ENCODE assay signal across 14 mouse cellular contexts in the genomic region with DNA sequence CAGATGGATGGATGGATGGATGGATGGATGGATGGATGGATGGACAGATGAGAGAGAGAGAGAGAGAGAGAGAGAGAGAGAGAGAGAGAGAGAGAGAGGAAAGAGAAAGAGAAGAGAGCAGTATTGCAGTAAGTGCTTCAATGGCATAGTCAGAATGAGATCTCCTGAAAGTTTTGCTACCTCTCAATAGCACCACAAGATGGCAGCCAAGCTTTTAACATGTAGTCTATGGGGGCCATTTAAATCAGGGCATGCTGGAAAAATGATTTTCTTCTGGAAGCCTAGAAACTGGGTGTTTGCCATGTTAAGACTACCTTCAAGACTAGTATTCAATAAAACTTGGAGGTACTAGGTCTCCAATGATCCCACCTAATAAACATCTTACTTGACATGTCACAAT. TPM values are rescaled to one million over a fixed set of nuclear protein-coding genes. Genes with fewer than 3 reads are reported as not detected.
DNase-seq lines count a peak whose midpoint lies in the region; ATAC-seq and TF ChIP-seq lines count a peak whose summit lies in the region.
"Had no signal": no experiment of that assay in that cellular context is flagged by ENCODE, and none has a peak within 500 bp of the region (broad histone marks: within the 10 kb centered on the region; RNA-seq: fewer than 3 reads in every experiment).

No protein-coding gene starts in this region.

- peak; percentile 63 for TF ChIP-seq CTCF in forebrain, postnatal 0 days (IDR thresholded peaks at IDR 0.05; ENCODE audit: low read depth)
- TF ChIP-seq CTCF in liver, postnatal 0 days (IDR thresholded peaks at IDR 0.05; ENCODE audit: low read depth): peak; percentile 75
- TF ChIP-seq CTCF in brain, embryonic 14.5 days (IDR thresholded peaks at IDR 0.05; ENCODE audit: borderline replicate concordance, extremely low read depth, insufficient read depth, insufficient read length): peak; percentile 16; the same call in 1 of the 2 replicates

- H3K4me2 ChIP-seq in forebrain, postnatal 0 days (ENCODE audit: low read depth): no peak overlapping the region
- no peak overlapping the region for H3K4me2 ChIP-seq in forebrain, embryonic 13.5 days
- no peak overlapping the region for H3K4me2 ChIP-seq in liver, postnatal 0 days (ENCODE audit: low read depth, low read length)
- no peak overlapping the region for H3K4me2 ChIP-seq in liver, embryonic 12.5 days
- H3K4me2 ChIP-seq: midbrain, embryonic 12.5 days; stomach, embryonic 15.5 days had no signal

- H3K4me3 ChIP-seq in forebrain, postnatal 0 days (ENCODE audit: low read depth, low read length): no peak overlapping the region
- no peak overlapping the region for H3K4me3 ChIP-seq in forebrain, embryonic 13.5 days
- H3K4me3 ChIP-seq in liver, postnatal 0 days (ENCODE audit: low read depth, low read length): no peak overlapping the region
- H3K4me3 ChIP-seq in liver, embryonic 12.5 days: no peak overlapping the region
- H3K4me3 ChIP-seq: erythroblast, embryonic 14.5 days; midbrain, embryonic 12.5 days; stomach, embryonic 15.5 days had no signal

- H3K9ac ChIP-seq in forebrain, postnatal 0 days: no peak overlapping the region
- H3K9ac ChIP-seq in forebrain, embryonic 13.5 days: no peak overlapping the region
- no peak overlapping the region for H3K9ac ChIP-seq in liver, postnatal 0 days (replicated peaks)
- no peak overlapping the region for H3K9ac ChIP-seq in liver, embryonic 12.5 days
- H3K9ac ChIP-seq: midbrain, embryonic 12.5 days; stomach, embryonic 15.5 days had no signal

- peaks cover 3% of the 10 kb centered on the region; the same call in 1 of the 2 replicates for H3K27me3 ChIP-seq in forebrain, postnatal 0 days (ENCODE audit: insufficient read depth, low read length)
- no peaks in the 10 kb centered on the region for H3K27me3 ChIP-seq in forebrain, embryonic 13.5 days
- H3K27me3 ChIP-seq in liver, postnatal 0 days (ENCODE audit: insufficient read depth, low read length): no peaks in the 10 kb centered on the region
- H3K27me3 ChIP-seq in liver, embryonic 12.5 days (replicated peaks): peaks cover 7% of the 10 kb centered on the region
- H3K27me3 ChIP-seq: midbrain, embryonic 12.5 days; stomach, embryonic 15.5 days had no signal

- no peaks in the 10 kb centered on the region for H3K36me3 ChIP-seq in forebrain, postnatal 0 days (ENCODE audit: insufficient read depth)
- H3K36me3 ChIP-seq in forebrain, embryonic 13.5 days (ENCODE audit: poor library complexity, severe bottlenecking): no peaks in the 10 kb centered on the region
- H3K36me3 ChIP-seq in liver, postnatal 0 days (replicated peaks; ENCODE audit: insufficient read depth, low read length): no peaks in the 10 kb centered on the region
- H3K36me3 ChIP-seq in liver, embryonic 12.5 days: no peaks in the 10 kb centered on the region
- H3K36me3 ChIP-seq: G1E; midbrain, embryonic 12.5 days; stomach, embryonic 15.5 days had no signal

- DNase-seq in forebrain, postnatal 0 days: peak; percentile 54
- no peak for DNase-seq in liver, postnatal 0 days
- DNase-seq in brain, embryonic 14.5 days (ENCODE audit: low read depth): peak; percentile 47
- DNase-seq in naive thymus-derived CD4-positive, alpha-beta T cell, adult 2 months (ENCODE audit: low read depth): peak; percentile 54
- DNase-seq in urinary bladder, postnatal 36 days (ENCODE audit: low spot score in 2 of 2): no peak
- no peak for DNase-seq in urinary bladder, postnatal 4 days (ENCODE audit: low spot score in 2 of 2)

- no peak for TF ChIP-seq EP300 in liver, postnatal 0 days (IDR thresholded peaks at IDR 0.05; ENCODE audit: low read depth)

- ATAC-seq in forebrain, postnatal 0 days: no peak
- no peak for ATAC-seq in forebrain, embryonic 13.5 days
- ATAC-seq in liver, postnatal 0 days: no peak
- ATAC-seq in liver, embryonic 12.5 days: no peak
- ATAC-seq: hindbrain, embryonic 16.5 days had no signal

- no peak for TF ChIP-seq POLR2A in brain, embryonic 14.5 days (IDR thresholded peaks at IDR 0.05; ENCODE audit: borderline replicate concordance, extremely low read depth, insufficient read depth, insufficient read length, poor library complexity, severe bottlenecking)

- no peak overlapping the region for H3K27ac ChIP-seq in forebrain, postnatal 0 days (ENCODE audit: low read depth, low read length)
- H3K27ac ChIP-seq in forebrain, embryonic 13.5 days: no peak overlapping the region
- H3K27ac ChIP-seq in liver, postnatal 0 days (ENCODE audit: low read depth): no peak overlapping the region
- no peak overlapping the region for H3K27ac ChIP-seq in liver, embryonic 12.5 days
- H3K27ac ChIP-seq: midbrain, embryonic 12.5 days; stomach, embryonic 15.5 days had no signal

- H3K9me3 ChIP-seq in forebrain, postnatal 0 days (ENCODE audit: low read length): no peaks in the 10 kb centered on the region
- H3K9me3 ChIP-seq in forebrain, embryonic 13.5 days (replicated peaks): no peaks in the 10 kb centered on the region
- H3K9me3 ChIP-seq in liver, postnatal 0 days (ENCODE audit: low read length): no peaks in the 10 kb centered on the region
- no peaks in the 10 kb centered on the region for H3K9me3 ChIP-seq in liver, embryonic 12.5 days (replicated peaks)
- H3K9me3 ChIP-seq: G1E; midbrain, embryonic 12.5 days; stomach, embryonic 15.5 days had no signal

- no peaks in the 10 kb centered on the region for H3K4me1 ChIP-seq in forebrain, postnatal 0 days (ENCODE audit: insufficient read depth)
- H3K4me1 ChIP-seq in forebrain, embryonic 13.5 days: no peaks in the 10 kb centered on the region
- H3K4me1 ChIP-seq in liver, postnatal 0 days (ENCODE audit: insufficient read depth): peaks cover 8% of the 10 kb centered on the region; the same call in 1 of the 2 replicates
- peaks cover 6% of the 10 kb centered on the region for H3K4me1 ChIP-seq in liver, embryonic 12.5 days
- H3K4me1 ChIP-seq: stomach, embryonic 15.5 days had no signal

RNA-seq across cellular contexts. Expression of a gene that starts 5.4 kb away (rescaled TPM):
- 129 and 138 TPM in 2 replicates for total RNA-seq in forebrain, postnatal 0 days (2014; rRNA removed)
- 59.3 and 65.7 TPM in 2 replicates for polyA plus RNA-seq in forebrain, postnatal 0 days (2015; fragmentation: Nextera tagmentation; extraction: Ambion mirVana)
- polyA plus RNA-seq in forebrain, embryonic 13.5 days (2015; fragmentation: Nextera tagmentation; extraction: Ambion mirVana): 43.2 and 47.2 TPM in 2 replicates
- polyA plus RNA-seq in liver, postnatal 0 days (2015; fragmentation: Nextera tagmentation; extraction: Ambion mirVana): 27.6 and 29.9 TPM in 2 replicates
- polyA plus RNA-seq in liver, embryonic 12.5 days (2016; fragmentation: Nextera tagmentation; extraction: Ambion mirVana): 50.7 and 51.2 TPM in 2 replicates
- 41.7 and 53.8 TPM in 2 replicates for polyA plus RNA-seq in brain, embryonic 14.5 days (2012; rRNA removed)

RNA-seq across cellular contexts. Expression of a gene that starts 44.9 kb away (rescaled TPM):
- total RNA-seq in forebrain, postnatal 0 days (2014; rRNA removed): 0.05 and 0.15 TPM in 2 replicates
- polyA plus RNA-seq in forebrain, postnatal 0 days (2015; fragmentation: Nextera tagmentation; extraction: Ambion mirVana): 0.10 TPM in 1 of 2 replicates, not detected in the other
- polyA plus RNA-seq in forebrain, embryonic 13.5 days (2015; fragmentation: Nextera tagmentation; extraction: Ambion mirVana): not detected in 2 replicates
- polyA plus RNA-seq in liver, postnatal 0 days (2015; fragmentation: Nextera tagmentation; extraction: Ambion mirVana): 0.33 and 0.56 TPM in 2 replicates
- polyA plus RNA-seq in liver, embryonic 12.5 days (2016; fragmentation: Nextera tagmentation; extraction: Ambion mirVana): 0.08 TPM in 1 of 2 replicates, not detected in the other
- polyA plus RNA-seq in brain, embryonic 14.5 days (2012; rRNA removed): not detected in 2 replicates
- total RNA-seq: heart, adult 8-10 months had no signal
- polyA plus RNA-seq: erythroblast, embryonic 14.5 days; G1E; midbrain, embryonic 12.5 days had no signal

RNA-seq across cellular contexts. Expression of a gene that starts 51.1 kb away (rescaled TPM):
- 23.7 and 28.5 TPM in 2 replicates for total RNA-seq in forebrain, postnatal 0 days (2014; rRNA removed)
- polyA plus RNA-seq in forebrain, postnatal 0 days (2015; fragmentation: Nextera tagmentation; extraction: Ambion mirVana): 38.8 and 41.4 TPM in 2 replicates
- 45.4 and 51.9 TPM in 2 replicates for polyA plus RNA-seq in forebrain, embryonic 13.5 days (2015; fragmentation: Nextera tagmentation; extraction: Ambion mirVana)
- polyA plus RNA-seq in liver, postnatal 0 days (2015; fragmentation: Nextera tagmentation; extraction: Ambion mirVana): 69.3 and 74.2 TPM in 2 replicates
- 42.5 and 42.6 TPM in 2 replicates for polyA plus RNA-seq in liver, embryonic 12.5 days (2016; fragmentation: Nextera tagmentation; extraction: Ambion mirVana)
- 20.9 and 23.8 TPM in 2 replicates for polyA plus RNA-seq in brain, embryonic 14.5 days (2012; rRNA removed)

Comparison
In these comparisons a context has a peak if more than half of its experiments do, and no peak if none do; other contexts are left out.
1. DNase-seq: peak in forebrain, postnatal 0 days (single experiment), brain, embryonic 14.5 days (single experiment) and naive thymus-derived CD4-positive, alpha-beta T cell, adult 2 months (single experiment); none in liver, postnatal 0 days (single experiment), urinary bladder, postnatal 36 days (0 of 2) and urinary bladder, postnatal 4 days (0 of 2).
2. CTCF ChIP-seq: peak in every context shown above with its lines; median percentile 75 in liver, postnatal 0 days; 63 in forebrain, postnatal 0 days; 16 in brain, embryonic 14.5 days.